Mouse (Mus musculus): ENCODE results near the gene Olfr466. TPM values are rescaled to one million over a fixed set of nuclear protein-coding genes. Genes with fewer than 3 reads are reported as not detected.

Gene Olfr466
- polyA plus RNA-seq, 1 experiment from 2014 or later, result not detected

- WGBS, result 16% methylated on average over 46 of the region's 46 CpGs
- 0 out of 2 replicates have a peak overlapping the region, but pooled peaks have one; percentile 4 for H3K9ac ChIP-seq
- no peak for ATAC-seq (ENCODE audit: extremely low read depth, insufficient number of reproducible peaks, low FRiP score, low TSS enrichment)
- 0 out of 2 replicates have a peak, but pooled peaks cover 6% of the 10 kb centered on the region for H3K9me3 ChIP-seq
- no peaks in the 10 kb centered on the region for H3K27me3 ChIP-seq (replicated peaks)
- H3K27ac ChIP-seq (replicated peaks), result no peak overlapping the region
- no peaks in the 10 kb centered on the region for H3K36me3 ChIP-seq
- peak overlapping the region; percentile 33 for H3K4me3 ChIP-seq
- 0 out of 2 replicates have a peak, but pooled peaks cover 4% of the 10 kb centered on the region for H3K4me1 ChIP-seq
- peak overlapping the region; percentile 67 for H3K4me2 ChIP-seq
These were observed 25.9 kb downstream of the Olfr466 start for GRCm38 (mm10) chr13:65175734-65176471.

GRCm38 (mm10) chr13:65176472-65177091, 26.5 kb downstream of the Olfr466 start:
- Histone ChIP-seq H3K4me3 (no peak overlapping the region), H3K9me3 (0 out of 2 replicates have a peak, but pooled peaks cover 3% of the 10 kb centered on the region), H3K27ac (replicated peaks) (no peak overlapping the region), H3K27me3 (replicated peaks) (no peaks in the 10 kb centered on the region), H3K4me1 (0 out of 2 replicates have a peak, but pooled peaks cover 4% of the 10 kb centered on the region), H3K9ac (no peak overlapping the region), H3K36me3 (no peaks in the 10 kb centered on the region), H3K4me2 (no peak overlapping the region; the same call in 1 of the 2 replicates)
- WGBS, result 54% methylated on average over 15 of the region's 15 CpGs
- no peak for ATAC-seq (ENCODE audit: extremely low read depth, insufficient number of reproducible peaks, low FRiP score, low TSS enrichment)

- Histone ChIP-seq H3K4me3 (no peak overlapping the region), H3K36me3 (no peaks in the 10 kb centered on the region), H3K4me1 (no peaks in the 10 kb centered on the region), H3K4me2 (no peak overlapping the region), H3K27ac (replicated peaks) (no peak overlapping the region), H3K27me3 (replicated peaks) (no peaks in the 10 kb centered on the region), H3K9me3 (peaks cover 12% of the 10 kb centered on the region; the same call in 1 of the 2 replicates), H3K9ac (no peak overlapping the region)
- 44% methylated on average over 1 of the region's 1 CpGs for WGBS
- no peak for ATAC-seq (ENCODE audit: extremely low read depth, insufficient number of reproducible peaks, low FRiP score, low TSS enrichment)
These were observed 50.6 kb downstream of the Olfr466 start for GRCm38 (mm10) chr13:65200667-65201066.

Other genes starting within 250 kb of the Olfr466 start
- 0.04 TPM in 1 of 2 replicates, not detected in the other for gene Cntnap3, start 246.3 kb upstream of the Olfr466 start, polyA plus RNA-seq (2015; fragmentation: Nextera tagmentation; extraction: Ambion mirVana)
- gene Spata31, start 232.8 kb upstream of the Olfr466 start, polyA plus RNA-seq (2015; fragmentation: Nextera tagmentation; extraction: Ambion mirVana), result not detected in 2 replicates
- gene Spata31d1c, start 117.2 kb upstream of the Olfr466 start, polyA plus RNA-seq (2015; fragmentation: Nextera tagmentation; extraction: Ambion mirVana), result not detected in 2 replicates
- not detected in 2 replicates for gene Prss47, start 97.5 kb upstream of the Olfr466 start, polyA plus RNA-seq (2015; fragmentation: Nextera tagmentation; extraction: Ambion mirVana)
- gene Mfsd14b, start 37.3 kb upstream of the Olfr466 start, polyA plus RNA-seq (2015; fragmentation: Nextera tagmentation; extraction: Ambion mirVana), result 33.7 and 37.3 TPM in 2 replicates
- gene Olfr465-ps1, start 12.2 kb upstream of the Olfr466 start, polyA plus RNA-seq (2015; fragmentation: Nextera tagmentation; extraction: Ambion mirVana), result not detected in 2 replicates
- gene Nlrp4f, start 55.7 kb downstream of the Olfr466 start, polyA plus RNA-seq (2015; fragmentation: Nextera tagmentation; extraction: Ambion mirVana), result not detected in 2 replicates
- not detected in 2 replicates for gene Gm10775, start 109.3 kb downstream of the Olfr466 start, polyA plus RNA-seq (2015; fragmentation: Nextera tagmentation; extraction: Ambion mirVana)
- 6.7 and 8.3 TPM in 2 replicates for gene Zfp369, start 128.6 kb downstream of the Olfr466 start, polyA plus RNA-seq (2015; fragmentation: Nextera tagmentation; extraction: Ambion mirVana)

All from heart, embryonic 13.5 days (tissue).